Mouse (Mus musculus) central nervous system, embryonic 14 days (tissue): ENCODE results near the gene Calcoco2. TPM values are rescaled to one million over a fixed set of nuclear protein-coding genes. Genes with fewer than 3 reads are reported as not detected.

Source experiments
- polyA plus RNA-seq: library from polyadenylated mRNA; depleted of rRNA; stranded (reverse); fragments of >200 nt; gene quantifications from 2 replicates; pipeline ENCODE4 v1.2.3, GENCODE M21; 2012; rRNA removed

The Calcoco2 gene
- not detected in 2 replicates for polyA plus RNA-seq

GRCm38 (mm10) chr11:96111751-96112150 is at the start of gene Calcoco2:
TSS of gene Calcoco2 (minus strand) at chr11:96111964.

GRCm38 (mm10) chr11:96133239-96133865 is 21.6 kb upstream of the Calcoco2 start, which contains the start of gene Ttll6:
TSS of gene Ttll6 (plus strand) at chr11:96133786.

GRCm38 (mm10) chr11:96075509-96076220 is 36.1 kb downstream of the Calcoco2 start, which contains the start of gene Atp5g1:
TSS of gene Atp5g1 (minus strand) at chr11:96075670.

GRCm38 (mm10) chr11:96065215-96065911 is 46.4 kb downstream of the Calcoco2 start, which contains the start of gene Ube2z:
TSS of gene Ube2z (minus strand) at chr11:96065388.

Other genes starting within 250 kb of the Calcoco2 start
- not detected in 2 replicates for gene B4galnt2, start 197.1 kb downstream of the Calcoco2 start, polyA plus RNA-seq
- 12.6 and 15.4 TPM in 2 replicates for gene Igf2bp1, start 106.0 kb downstream of the Calcoco2 start, polyA plus RNA-seq
- gene Gip, start 87.4 kb downstream of the Calcoco2 start, polyA plus RNA-seq: not detected in 2 replicates
- gene Snf8, start 77.1 kb downstream of the Calcoco2 start, polyA plus RNA-seq: 57.4 and 65.3 TPM in 2 replicates
- 55.7 and 60.0 TPM in 2 replicates for gene Ube2z, start 46.6 kb downstream of the Calcoco2 start, polyA plus RNA-seq
- 328 and 335 TPM in 2 replicates for gene Atp5g1, start 36.3 kb downstream of the Calcoco2 start, polyA plus RNA-seq
- gene Ttll6, start 21.8 kb upstream of the Calcoco2 start, polyA plus RNA-seq: 0.75 and 0.84 TPM in 2 replicates
- gene Hoxb13, start 82.4 kb upstream of the Calcoco2 start, polyA plus RNA-seq: not detected in 2 replicates
- gene Hoxb9, start 159.5 kb upstream of the Calcoco2 start, polyA plus RNA-seq: 0.43 and 15.4 TPM in 2 replicates
- gene Hoxb8, start 169.9 kb upstream of the Calcoco2 start, polyA plus RNA-seq: 28.2 and 71.6 TPM in 2 replicates
- 3.5 and 10.0 TPM in 2 replicates for gene Hoxb7, start 174.7 kb upstream of the Calcoco2 start, polyA plus RNA-seq
- gene Hoxb6, start 180.5 kb upstream of the Calcoco2 start, polyA plus RNA-seq: 14.9 and 21.2 TPM in 2 replicates
- gene Hoxb5, start 191.4 kb upstream of the Calcoco2 start, polyA plus RNA-seq: 24.3 and 32.8 TPM in 2 replicates
- gene Hoxb4, start 206.3 kb upstream of the Calcoco2 start, polyA plus RNA-seq: 4.7 and 5.6 TPM in 2 replicates
- gene Hoxb3, start 211.4 kb upstream of the Calcoco2 start, polyA plus RNA-seq: 25.2 and 37.6 TPM in 2 replicates
- gene Hoxb2, start 238.6 kb upstream of the Calcoco2 start, polyA plus RNA-seq: 10.5 and 15.4 TPM in 2 replicates